Mouse (Mus musculus) thymus, postnatal 36 days (tissue): ENCODE data around the gene Nos1.
"Not testable (repeated sequence)": the region's sequence is repeated elsewhere in the genome, so short reads cannot be mapped to it uniquely, and the experiment has no call there.

ENCODE experiments used
- DNase-seq, 2 experiments: peaks; one replicate each; pipeline ENCODE4 v3.0.0; 2022; ENCODE audit warnings: mixed read lengths in 2 of 2

Nos1 gene

GRCm38 (mm10) chr5:117840203-117840602 is 59.4 kb downstream of the Nos1 start:
- DNase-seq: no peak

GRCm38 (mm10) chr5:117840988-117841387 is 60.2 kb downstream of the Nos1 start:
- DNase-seq: no peak

- DNase-seq: no peak
These were observed 61.0 kb downstream of the Nos1 start for GRCm38 (mm10) chr5:117841651-117842347.

GRCm38 (mm10) chr5:117842699-117843098 is 61.9 kb downstream of the Nos1 start:
- DNase-seq: no peak

GRCm38 (mm10) chr5:117844611-117845010 is 63.8 kb downstream of the Nos1 start:
- no peak for DNase-seq

- DNase-seq: no peak
These were observed 69.6 kb downstream of the Nos1 start for GRCm38 (mm10) chr5:117850474-117850873.

GRCm38 (mm10) chr5:117853741-117854140 is 72.9 kb downstream of the Nos1 start:
- no peak for DNase-seq

- DNase-seq: no peak
These were observed 83.9 kb downstream of the Nos1 start for GRCm38 (mm10) chr5:117864588-117865300.

GRCm38 (mm10) chr5:117865876-117866275 is 85.0 kb downstream of the Nos1 start:
- DNase-seq: no peak

- no peak for DNase-seq
These were observed 90.8 kb downstream of the Nos1 start for GRCm38 (mm10) chr5:117871614-117872013.

GRCm38 (mm10) chr5:117873807-117874206 is 93.0 kb downstream of the Nos1 start:
- DNase-seq: no peak

GRCm38 (mm10) chr5:117874236-117874635 is 93.4 kb downstream of the Nos1 start:
- DNase-seq: no peak

- no peak for DNase-seq
These were observed 98.3 kb downstream of the Nos1 start for GRCm38 (mm10) chr5:117879136-117879535.

- no peak for DNase-seq
These were observed 100.2 kb downstream of the Nos1 start for GRCm38 (mm10) chr5:117880916-117881555.

GRCm38 (mm10) chr5:117882411-117882810 is 101.6 kb downstream of the Nos1 start:
- not testable (repeated sequence) for DNase-seq

GRCm38 (mm10) chr5:117884991-117885390 is 104.2 kb downstream of the Nos1 start:
- no peak for DNase-seq

- no peak for DNase-seq
These were observed 107.3 kb downstream of the Nos1 start for GRCm38 (mm10) chr5:117888126-117888525.

- no peak for DNase-seq
These were observed 108.1 kb downstream of the Nos1 start for GRCm38 (mm10) chr5:117888946-117889345.

GRCm38 (mm10) chr5:117889571-117889970 is 108.7 kb downstream of the Nos1 start:
- no peak for DNase-seq

- DNase-seq: no peak
These were observed 110.0 kb downstream of the Nos1 start for GRCm38 (mm10) chr5:117890871-117891270.

- no peak for DNase-seq
These were observed 110.7 kb downstream of the Nos1 start for GRCm38 (mm10) chr5:117891545-117891944.

GRCm38 (mm10) chr5:117894050-117894449 is 113.2 kb downstream of the Nos1 start:
- no peak for DNase-seq

- no peak for DNase-seq
These were observed 117.4 kb downstream of the Nos1 start for GRCm38 (mm10) chr5:117898055-117898806.
